Mouse (Mus musculus): Measurements from ENCODE around the gene Tenm2. TPM values are rescaled to one million over a fixed set of nuclear protein-coding genes. Genes with fewer than 3 reads are reported as not detected.

Tenm2 gene
- polyA plus RNA-seq, 1 experiment from 2014 or later = 0.12 TPM

DNA sequence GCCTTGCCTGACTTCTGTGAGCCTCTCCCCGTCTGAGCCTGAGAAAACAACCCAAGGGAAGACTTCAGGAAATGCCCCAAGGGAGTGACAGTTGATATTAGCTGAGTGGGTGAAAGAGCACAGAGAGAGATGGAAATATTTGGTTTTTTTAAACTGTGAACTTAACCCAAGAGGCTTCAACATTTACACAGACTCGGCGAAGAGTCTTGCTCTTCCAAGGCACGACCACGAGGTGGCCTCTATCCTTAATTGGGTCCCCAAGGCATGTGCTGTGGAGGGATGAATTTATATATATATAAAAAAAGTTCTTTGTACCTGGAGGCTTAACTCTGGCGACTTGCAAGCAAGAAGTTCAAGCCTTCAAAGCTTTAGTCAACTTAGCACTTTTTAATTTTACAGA lies 943.6 kb downstream of the Tenm2 start:
- Histone ChIP-seq H3K4me3 (ENCODE audit: low read depth, low read length) (no peak overlapping the region), H3K27me3 (replicated peaks; ENCODE audit: control insufficient read depth, insufficient read depth, low read length) (no peaks in the 10 kb centered on the region), H3K9ac (ENCODE audit: low read depth, low read length) (no peak overlapping the region), H3K4me2 (replicated peaks; ENCODE audit: low read depth) (no peak overlapping the region), H3K27ac (ENCODE audit: low read depth, low read length) (no peak overlapping the region), H3K4me1 (replicated peaks; ENCODE audit: control insufficient read depth, insufficient read depth, low read length) (no peaks in the 10 kb centered on the region), H3K36me3 (ENCODE audit: control insufficient read depth, insufficient read depth) (no peaks in the 10 kb centered on the region), H3K9me3 (ENCODE audit: control insufficient read depth) (no peaks in the 10 kb centered on the region)
- TF ChIP-seq CTCF (IDR thresholded peaks at IDR 0.05; ENCODE audit: low read depth) = 0 out of 2 replicates have a peak, but pooled peaks have one; percentile 21
- no peak for ATAC-seq
- WGBS = 43% methylated on average over 6 of the region's 6 CpGs

DNA sequence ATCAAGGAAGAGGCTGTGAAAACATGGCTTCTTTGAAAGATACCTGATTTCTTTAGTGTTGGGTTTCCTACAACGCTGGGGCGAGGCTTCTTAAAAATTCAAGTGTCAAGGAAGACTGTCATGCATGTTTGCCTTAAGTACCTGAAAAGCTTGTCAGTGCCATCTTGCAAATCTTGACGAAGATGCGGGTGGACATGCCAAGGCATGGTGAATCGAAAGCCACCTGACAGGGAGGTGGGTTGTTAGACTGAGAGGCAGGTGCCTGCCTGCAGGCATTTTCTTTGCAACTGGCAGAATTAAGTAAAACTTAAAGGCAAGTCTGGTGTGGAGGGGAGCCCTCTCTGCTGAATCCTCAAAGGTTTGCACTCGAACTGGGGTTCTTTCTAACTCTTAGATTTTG lies 949.5 kb downstream of the Tenm2 start:
- Histone ChIP-seq H3K4me1 (replicated peaks; ENCODE audit: control insufficient read depth, insufficient read depth, low read length) (no peaks in the 10 kb centered on the region), H3K9ac (ENCODE audit: low read depth, low read length) (no peak overlapping the region), H3K27me3 (replicated peaks; ENCODE audit: control insufficient read depth, insufficient read depth, low read length) (no peaks in the 10 kb centered on the region), H3K36me3 (ENCODE audit: control insufficient read depth, insufficient read depth) (no peaks in the 10 kb centered on the region), H3K27ac (ENCODE audit: low read depth, low read length) (no peak overlapping the region), H3K9me3 (ENCODE audit: control insufficient read depth) (no peaks in the 10 kb centered on the region), H3K4me3 (ENCODE audit: low read depth, low read length) (no peak overlapping the region), H3K4me2 (replicated peaks; ENCODE audit: low read depth) (no peak overlapping the region)
- no peak for ATAC-seq
- no peak for TF ChIP-seq CTCF (IDR thresholded peaks at IDR 0.05; ENCODE audit: low read depth)
- 84% methylated on average over 6 of the region's 6 CpGs for WGBS

DNA sequence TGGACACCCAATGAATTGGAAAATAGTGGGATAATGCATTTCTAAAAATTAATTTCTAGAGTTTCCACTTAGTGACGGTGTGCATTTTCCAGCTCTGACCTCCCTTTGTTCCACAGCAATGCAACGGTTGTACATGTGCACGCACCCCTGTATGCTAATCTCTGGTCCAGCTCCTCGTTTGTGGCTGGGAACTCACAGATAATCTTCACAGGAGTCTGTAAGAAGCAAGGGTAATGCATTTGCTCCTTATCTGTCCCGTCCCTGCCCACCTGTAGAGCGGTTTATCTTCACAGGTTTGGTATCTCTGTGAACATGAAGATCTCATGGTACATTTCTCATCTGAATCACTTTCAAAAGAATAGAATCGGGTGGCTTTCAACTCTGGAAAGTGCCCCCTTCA lies 955.2 kb downstream of the Tenm2 start:
- no peak for TF ChIP-seq CTCF (IDR thresholded peaks at IDR 0.05; ENCODE audit: low read depth)
- H3K4me2 ChIP-seq (replicated peaks; ENCODE audit: low read depth) = no peak overlapping the region
- WGBS = 73% methylated on average over 7 of the region's 7 CpGs

DNA sequence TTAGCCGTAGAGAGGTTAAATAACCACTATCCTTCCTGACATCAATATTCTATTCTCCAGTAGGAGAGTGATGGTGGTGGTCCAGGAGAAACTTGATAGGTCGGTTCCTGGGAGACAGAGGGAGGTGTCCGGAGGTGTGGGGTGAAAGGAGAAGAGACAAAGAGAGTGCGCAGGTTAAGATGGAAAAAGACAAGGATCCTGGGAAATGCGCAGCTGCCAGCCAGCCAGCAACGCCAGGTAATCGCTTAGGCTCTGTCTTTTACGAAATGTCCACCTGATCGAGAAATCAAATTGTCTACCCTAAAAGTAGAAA lies 957.9 kb downstream of the Tenm2 start:
- Histone ChIP-seq H3K4me1 (replicated peaks; ENCODE audit: control insufficient read depth, insufficient read depth, low read length) (no peaks in the 10 kb centered on the region), H3K9ac (ENCODE audit: low read depth, low read length) (no peak overlapping the region), H3K9me3 (ENCODE audit: control insufficient read depth) (no peaks in the 10 kb centered on the region), H3K27ac (ENCODE audit: low read depth, low read length) (no peak overlapping the region), H3K36me3 (ENCODE audit: control insufficient read depth, insufficient read depth) (no peaks in the 10 kb centered on the region), H3K4me3 (ENCODE audit: low read depth, low read length) (no peak overlapping the region), H3K27me3 (replicated peaks; ENCODE audit: control insufficient read depth, insufficient read depth, low read length) (no peaks in the 10 kb centered on the region), H3K4me2 (replicated peaks; ENCODE audit: low read depth) (no peak overlapping the region)
- ATAC-seq = no peak
- 81% methylated on average over 9 of the region's 9 CpGs for WGBS
- no peak for TF ChIP-seq CTCF (IDR thresholded peaks at IDR 0.05; ENCODE audit: low read depth)

More for the DNA sequence above, 955.2 kb downstream of the Tenm2 start:
- Histone ChIP-seq H3K4me3 (ENCODE audit: low read depth, low read length) (no peak overlapping the region), H3K9me3 (ENCODE audit: control insufficient read depth) (no peaks in the 10 kb centered on the region), H3K27me3 (replicated peaks; ENCODE audit: control insufficient read depth, insufficient read depth, low read length) (no peaks in the 10 kb centered on the region), H3K9ac (ENCODE audit: low read depth, low read length) (no peak overlapping the region), H3K4me1 (replicated peaks; ENCODE audit: control insufficient read depth, insufficient read depth, low read length) (no peaks in the 10 kb centered on the region), H3K36me3 (ENCODE audit: control insufficient read depth, insufficient read depth) (no peaks in the 10 kb centered on the region), H3K27ac (ENCODE audit: low read depth, low read length) (no peak overlapping the region)
- ATAC-seq = no peak

DNA sequence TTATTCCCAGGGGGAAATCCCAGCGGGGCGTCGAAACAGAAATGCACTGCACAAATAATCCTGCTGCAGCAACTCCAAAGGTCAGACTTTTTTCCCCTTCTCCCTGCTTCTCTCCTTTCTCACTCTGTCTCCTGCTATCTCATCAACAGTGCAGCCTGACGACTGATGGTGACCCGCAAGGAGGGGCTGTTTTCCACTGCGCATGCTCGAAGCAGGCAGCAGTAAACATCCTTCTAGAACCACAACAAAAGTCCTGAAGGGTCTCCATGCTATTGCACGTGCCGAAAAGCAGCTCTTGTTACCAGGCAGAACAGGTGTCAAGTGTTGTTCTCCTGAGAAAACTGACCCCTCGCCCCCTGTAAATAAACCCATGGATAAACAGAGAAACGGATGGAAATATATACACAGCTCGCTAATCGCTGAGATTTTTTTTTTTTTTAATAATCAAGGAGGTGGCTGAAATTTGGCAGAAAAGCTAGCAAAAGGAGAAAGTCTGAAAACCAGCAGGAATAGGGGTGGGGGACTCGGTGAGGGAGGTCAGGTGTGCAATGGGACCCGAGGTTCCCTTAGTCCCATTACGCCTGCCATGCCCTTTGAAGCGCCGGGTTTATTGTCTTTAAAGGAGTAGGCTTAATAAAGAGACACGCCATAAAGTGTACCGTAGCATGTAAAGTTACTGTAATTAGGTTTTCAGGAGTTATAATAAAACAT lies 958.4 kb downstream of the Tenm2 start:
- no peaks in the 10 kb centered on the region for H3K9me3 ChIP-seq (ENCODE audit: control insufficient read depth)
- no peak overlapping the region for H3K27ac ChIP-seq (ENCODE audit: low read depth, low read length)
- H3K27me3 ChIP-seq (replicated peaks; ENCODE audit: control insufficient read depth, insufficient read depth, low read length) = no peaks in the 10 kb centered on the region
- no peaks in the 10 kb centered on the region for H3K36me3 ChIP-seq (ENCODE audit: control insufficient read depth, insufficient read depth)
- no peak for TF ChIP-seq CTCF (IDR thresholded peaks at IDR 0.05; ENCODE audit: low read depth)
- no peak overlapping the region for H3K4me3 ChIP-seq (ENCODE audit: low read depth, low read length)
- no peaks in the 10 kb centered on the region for H3K4me1 ChIP-seq (replicated peaks; ENCODE audit: control insufficient read depth, insufficient read depth, low read length)
- 47% methylated on average over 20 of the region's 20 CpGs for WGBS
- ATAC-seq = no peak
- no peak overlapping the region for H3K9ac ChIP-seq (ENCODE audit: low read depth, low read length)
- H3K4me2 ChIP-seq (replicated peaks; ENCODE audit: low read depth) = 0 out of 2 replicates have a peak overlapping the region, but pooled peaks have one; percentile 17

DNA sequence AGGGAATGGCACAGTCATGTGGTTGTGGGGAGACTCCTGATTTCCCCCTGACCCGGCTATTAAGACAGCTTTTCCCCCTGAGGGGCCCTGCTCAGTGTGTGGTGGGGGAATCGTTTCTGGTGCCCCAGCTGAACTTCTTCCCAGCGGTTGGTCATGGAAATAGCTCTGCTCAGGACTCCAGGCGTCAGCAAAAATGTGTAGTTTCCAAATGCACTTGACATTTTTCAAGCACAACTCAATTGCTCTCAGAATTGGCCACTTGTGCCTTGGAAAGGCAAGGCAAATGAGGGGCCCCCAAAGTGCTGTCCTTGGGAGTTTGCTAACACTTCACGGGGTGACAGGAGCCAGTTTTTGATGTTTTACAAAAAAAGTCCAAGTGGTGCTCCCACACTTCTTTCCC lies 959.7 kb downstream of the Tenm2 start:
- 45% methylated on average over 5 of the region's 5 CpGs for WGBS
- no peak for ATAC-seq
- TF ChIP-seq CTCF (IDR thresholded peaks at IDR 0.05; ENCODE audit: low read depth) = no peak
- Histone ChIP-seq H3K9ac (ENCODE audit: low read depth, low read length) (no peak overlapping the region), H3K9me3 (ENCODE audit: control insufficient read depth) (no peaks in the 10 kb centered on the region), H3K4me1 (replicated peaks; ENCODE audit: control insufficient read depth, insufficient read depth, low read length) (no peaks in the 10 kb centered on the region), H3K27me3 (replicated peaks; ENCODE audit: control insufficient read depth, insufficient read depth, low read length) (no peaks in the 10 kb centered on the region), H3K4me2 (replicated peaks; ENCODE audit: low read depth) (no peak overlapping the region), H3K4me3 (ENCODE audit: low read depth, low read length) (no peak overlapping the region), H3K27ac (ENCODE audit: low read depth, low read length) (no peak overlapping the region), H3K36me3 (ENCODE audit: control insufficient read depth, insufficient read depth) (no peaks in the 10 kb centered on the region)

DNA sequence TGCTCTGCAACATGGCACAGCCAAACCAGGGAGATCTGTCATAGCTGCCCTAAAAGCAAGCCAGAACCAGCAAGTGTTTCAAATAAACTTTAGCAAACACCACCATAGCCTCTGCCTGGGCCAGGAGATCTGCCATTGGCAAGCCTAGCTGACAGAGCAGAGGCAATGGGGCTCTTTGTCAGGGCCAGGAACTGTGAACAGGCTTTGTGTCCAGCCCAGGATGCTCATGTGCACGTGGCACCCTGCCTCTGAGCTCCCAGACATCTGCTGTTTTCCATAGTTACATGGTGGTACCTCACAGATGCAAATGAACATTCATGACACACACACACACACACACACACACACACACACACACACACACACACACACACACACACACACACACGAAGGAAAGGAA lies 963.6 kb downstream of the Tenm2 start:
- no peak overlapping the region for H3K4me2 ChIP-seq (replicated peaks; ENCODE audit: low read depth)
- H3K27ac ChIP-seq (ENCODE audit: low read depth, low read length) = no peak overlapping the region
- H3K36me3 ChIP-seq (ENCODE audit: control insufficient read depth, insufficient read depth) = no peaks in the 10 kb centered on the region
- TF ChIP-seq CTCF (IDR thresholded peaks at IDR 0.05; ENCODE audit: low read depth) = no peak
- H3K27me3 ChIP-seq (replicated peaks; ENCODE audit: control insufficient read depth, insufficient read depth, low read length) = no peaks in the 10 kb centered on the region
- no peak overlapping the region for H3K9ac ChIP-seq (ENCODE audit: low read depth, low read length)
- no peak for ATAC-seq
- H3K9me3 ChIP-seq (ENCODE audit: control insufficient read depth) = no peaks in the 10 kb centered on the region
- 54% methylated on average over 2 of the region's 2 CpGs for WGBS
- no peaks in the 10 kb centered on the region for H3K4me1 ChIP-seq (replicated peaks; ENCODE audit: control insufficient read depth, insufficient read depth, low read length)
- no peak overlapping the region for H3K4me3 ChIP-seq (ENCODE audit: low read depth, low read length)

Measured in intestine, postnatal 0 days (tissue).